Mouse (Mus musculus): ENCODE results near the gene Unc80. TPM values are rescaled to one million over a fixed set of nuclear protein-coding genes. Genes with fewer than 3 reads are reported as not detected.

The Unc80 gene
- polyA plus RNA-seq, 1 experiment from 2014 or later = 0.31 TPM

GRCm38 (mm10) chr1:66646894-66647293 lies 178.7 kb downstream of the Unc80 start:
- Histone ChIP-seq H3K4me3 (ENCODE audit: low read depth, low read length) (no peak overlapping the region), H3K9ac (replicated peaks; ENCODE audit: low read length) (no peak overlapping the region), H3K4me2 (ENCODE audit: low read depth, low read length) (no peak overlapping the region), H3K36me3 (replicated peaks; ENCODE audit: control insufficient read depth, insufficient read depth, low read depth, low read length) (no peaks in the 10 kb centered on the region), H3K9me3 (replicated peaks; ENCODE audit: control insufficient read depth, low read length) (no peaks in the 10 kb centered on the region), H3K4me1 (ENCODE audit: control insufficient read depth, insufficient read depth, low read length) (no peaks in the 10 kb centered on the region), H3K27ac (replicated peaks; ENCODE audit: low read depth, low read length) (no peak overlapping the region), H3K27me3 (ENCODE audit: control insufficient read depth, insufficient read depth, low read length) (no peaks in the 10 kb centered on the region)
- DNase-seq (ENCODE audit: low spot score) = no peak
- ATAC-seq (replicated peaks; ENCODE audit: insufficient number of reproducible peaks, low FRiP score, low TSS enrichment, low read depth) = no peak

GRCm38 (mm10) chr1:66649568-66649967 lies 181.4 kb downstream of the Unc80 start:
- Histone ChIP-seq H3K36me3 (replicated peaks; ENCODE audit: control insufficient read depth, insufficient read depth, low read depth, low read length) (no peaks in the 10 kb centered on the region), H3K9me3 (replicated peaks; ENCODE audit: control insufficient read depth, low read length) (no peaks in the 10 kb centered on the region), H3K4me2 (ENCODE audit: low read depth, low read length) (no peak overlapping the region), H3K27me3 (ENCODE audit: control insufficient read depth, insufficient read depth, low read length) (no peaks in the 10 kb centered on the region), H3K4me1 (ENCODE audit: control insufficient read depth, insufficient read depth, low read length) (no peaks in the 10 kb centered on the region), H3K4me3 (ENCODE audit: low read depth, low read length) (no peak overlapping the region), H3K9ac (replicated peaks; ENCODE audit: low read length) (no peak overlapping the region), H3K27ac (replicated peaks; ENCODE audit: low read depth, low read length) (no peak overlapping the region)
- DNase-seq (ENCODE audit: low spot score) (no peak), ATAC-seq (replicated peaks; ENCODE audit: insufficient number of reproducible peaks, low FRiP score, low TSS enrichment, low read depth) (no peak)
- WGBS = 89% methylated on average over 6 of the region's 6 CpGs

GRCm38 (mm10) chr1:66650006-66650405 lies 181.8 kb downstream of the Unc80 start:
- no peak overlapping the region for H3K9ac ChIP-seq (replicated peaks; ENCODE audit: low read length)
- no peaks in the 10 kb centered on the region for H3K27me3 ChIP-seq (ENCODE audit: control insufficient read depth, insufficient read depth, low read length)

GRCm38 (mm10) chr1:66655119-66655746 lies 187.1 kb downstream of the Unc80 start:
- Histone ChIP-seq H3K27me3 (ENCODE audit: control insufficient read depth, insufficient read depth, low read length) (no peaks in the 10 kb centered on the region), H3K9ac (replicated peaks; ENCODE audit: low read length) (no peak overlapping the region), H3K9me3 (replicated peaks; ENCODE audit: control insufficient read depth, low read length) (no peaks in the 10 kb centered on the region), H3K4me3 (ENCODE audit: low read depth, low read length) (no peak overlapping the region), H3K27ac (replicated peaks; ENCODE audit: low read depth, low read length) (no peak overlapping the region), H3K4me2 (ENCODE audit: low read depth, low read length) (no peak overlapping the region), H3K4me1 (ENCODE audit: control insufficient read depth, insufficient read depth, low read length) (no peaks in the 10 kb centered on the region), H3K36me3 (replicated peaks; ENCODE audit: control insufficient read depth, insufficient read depth, low read depth, low read length) (no peaks in the 10 kb centered on the region)
- peak; percentile 95 for ATAC-seq (replicated peaks; ENCODE audit: insufficient number of reproducible peaks, low FRiP score, low TSS enrichment, low read depth)
- 60% methylated on average over 4 of the region's 4 CpGs for WGBS
- peak; percentile 20 for DNase-seq (ENCODE audit: low spot score)

More at GRCm38 (mm10) chr1:66650006-66650405, 181.8 kb downstream of the Unc80 start:
- Histone ChIP-seq H3K4me2 (ENCODE audit: low read depth, low read length) (no peak overlapping the region), H3K36me3 (replicated peaks; ENCODE audit: control insufficient read depth, insufficient read depth, low read depth, low read length) (no peaks in the 10 kb centered on the region), H3K4me1 (ENCODE audit: control insufficient read depth, insufficient read depth, low read length) (no peaks in the 10 kb centered on the region), H3K27ac (replicated peaks; ENCODE audit: low read depth, low read length) (no peak overlapping the region), H3K4me3 (ENCODE audit: low read depth, low read length) (no peak overlapping the region), H3K9me3 (replicated peaks; ENCODE audit: control insufficient read depth, low read length) (no peaks in the 10 kb centered on the region)
- WGBS = 77% methylated on average over 1 of the region's 1 CpGs
- DNase-seq (ENCODE audit: low spot score) (no peak), ATAC-seq (replicated peaks; ENCODE audit: insufficient number of reproducible peaks, low FRiP score, low TSS enrichment, low read depth) (no peak)

GRCm38 (mm10) chr1:66655747-66656119 lies 187.6 kb downstream of the Unc80 start:
- H3K4me3 ChIP-seq (ENCODE audit: low read depth, low read length) = no peak overlapping the region
- DNase-seq (ENCODE audit: low spot score) = peak; percentile 52
- H3K9me3 ChIP-seq (replicated peaks; ENCODE audit: control insufficient read depth, low read length) = no peaks in the 10 kb centered on the region
- H3K4me1 ChIP-seq (ENCODE audit: control insufficient read depth, insufficient read depth, low read length) = no peaks in the 10 kb centered on the region
- H3K4me2 ChIP-seq (ENCODE audit: low read depth, low read length) = no peak overlapping the region
- ATAC-seq (replicated peaks; ENCODE audit: insufficient number of reproducible peaks, low FRiP score, low TSS enrichment, low read depth) = 0 out of 2 replicates have a peak, but pooled peaks have one; percentile 23
- no peaks in the 10 kb centered on the region for H3K36me3 ChIP-seq (replicated peaks; ENCODE audit: control insufficient read depth, insufficient read depth, low read depth, low read length)
- H3K27ac ChIP-seq (replicated peaks; ENCODE audit: low read depth, low read length) = no peak overlapping the region
- no peaks in the 10 kb centered on the region for H3K27me3 ChIP-seq (ENCODE audit: control insufficient read depth, insufficient read depth, low read length)
- no peak overlapping the region for H3K9ac ChIP-seq (replicated peaks; ENCODE audit: low read length)

- Histone ChIP-seq H3K4me2 (ENCODE audit: low read depth, low read length) (no peak overlapping the region), H3K9me3 (replicated peaks; ENCODE audit: control insufficient read depth, low read length) (no peaks in the 10 kb centered on the region), H3K9ac (replicated peaks; ENCODE audit: low read length) (no peak overlapping the region), H3K4me1 (ENCODE audit: control insufficient read depth, insufficient read depth, low read length) (no peaks in the 10 kb centered on the region), H3K27ac (replicated peaks; ENCODE audit: low read depth, low read length) (no peak overlapping the region), H3K27me3 (ENCODE audit: control insufficient read depth, insufficient read depth, low read length) (no peaks in the 10 kb centered on the region), H3K36me3 (replicated peaks; ENCODE audit: control insufficient read depth, insufficient read depth, low read depth, low read length) (no peaks in the 10 kb centered on the region), H3K4me3 (ENCODE audit: low read depth, low read length) (no peak overlapping the region)
- 75% methylated on average over 7 of the region's 7 CpGs for WGBS
- ATAC-seq (replicated peaks; ENCODE audit: insufficient number of reproducible peaks, low FRiP score, low TSS enrichment, low read depth) = no peak
- DNase-seq (ENCODE audit: low spot score) = no peak
Observed at GRCm38 (mm10) chr1:66671475-66671874, 203.3 kb downstream of the Unc80 start.

GRCm38 (mm10) chr1:66672812-66673211 lies 204.6 kb downstream of the Unc80 start:
- Histone ChIP-seq H3K4me2 (ENCODE audit: low read depth, low read length) (no peak overlapping the region), H3K9ac (replicated peaks; ENCODE audit: low read length) (no peak overlapping the region), H3K4me3 (ENCODE audit: low read depth, low read length) (no peak overlapping the region), H3K9me3 (replicated peaks; ENCODE audit: control insufficient read depth, low read length) (no peaks in the 10 kb centered on the region), H3K4me1 (ENCODE audit: control insufficient read depth, insufficient read depth, low read length) (no peaks in the 10 kb centered on the region), H3K27me3 (ENCODE audit: control insufficient read depth, insufficient read depth, low read length) (no peaks in the 10 kb centered on the region), H3K27ac (replicated peaks; ENCODE audit: low read depth, low read length) (no peak overlapping the region), H3K36me3 (replicated peaks; ENCODE audit: control insufficient read depth, insufficient read depth, low read depth, low read length) (no peaks in the 10 kb centered on the region)
- 87% methylated on average over 7 of the region's 7 CpGs for WGBS
- ATAC-seq (replicated peaks; ENCODE audit: insufficient number of reproducible peaks, low FRiP score, low TSS enrichment, low read depth) (no peak), DNase-seq (ENCODE audit: low spot score) (no peak)

GRCm38 (mm10) chr1:66677928-66678327 lies 209.8 kb downstream of the Unc80 start:
- WGBS = 82% methylated on average over 14 of the region's 14 CpGs

More at GRCm38 (mm10) chr1:66677928-66678327, 209.8 kb downstream of the Unc80 start:
- Histone ChIP-seq H3K27ac (replicated peaks; ENCODE audit: low read depth, low read length) (no peak overlapping the region), H3K9ac (replicated peaks; ENCODE audit: low read length) (no peak overlapping the region), H3K9me3 (replicated peaks; ENCODE audit: control insufficient read depth, low read length) (no peaks in the 10 kb centered on the region), H3K27me3 (ENCODE audit: control insufficient read depth, insufficient read depth, low read length) (no peaks in the 10 kb centered on the region), H3K4me1 (ENCODE audit: control insufficient read depth, insufficient read depth, low read length) (no peaks in the 10 kb centered on the region), H3K4me3 (ENCODE audit: low read depth, low read length) (no peak overlapping the region), H3K4me2 (ENCODE audit: low read depth, low read length) (no peak overlapping the region), H3K36me3 (replicated peaks; ENCODE audit: control insufficient read depth, insufficient read depth, low read depth, low read length) (no peaks in the 10 kb centered on the region)
- ATAC-seq (replicated peaks; ENCODE audit: insufficient number of reproducible peaks, low FRiP score, low TSS enrichment, low read depth) (no peak), DNase-seq (ENCODE audit: low spot score) (no peak)

Measured in embryonic facial prominence, embryonic 11.5 days (tissue).